Mouse (Mus musculus): ENCODE results near the gene Mat2a. TPM values are rescaled to one million over a fixed set of nuclear protein-coding genes. Genes with fewer than 3 reads are reported as not detected.
"Not testable (repeated sequence)": the region's sequence is repeated elsewhere in the genome, so short reads cannot be mapped to it uniquely, and the experiment has no call there.

Gene Mat2a
- total and polyA plus RNA-seq, 2 experiments, result 31.1 to 59.7 TPM

GRCm38 (mm10) chr6:72473264-72474041, 34.1 kb upstream of the Mat2a start:
- peak; percentile 47 for DNase-seq (ENCODE audit: extremely low read depth, low read depth, low spot score)
- no peaks in the 10 kb centered on the region for H3K4me1 ChIP-seq (ENCODE audit: control insufficient read depth, insufficient read depth, low read length)
- TF ChIP-seq POLR2A (IDR thresholded peaks at IDR 0.05; ENCODE audit: extremely low read depth, insufficient read depth, low read length) (no peak), CTCF (IDR thresholded peaks at IDR 0.05; ENCODE audit: low read depth, low read length) (no peak)
- H3K9ac ChIP-seq (ENCODE audit: low read depth, low read length), result no peak overlapping the region
- no peak overlapping the region for H3K27ac ChIP-seq (replicated peaks; ENCODE audit: insufficient read depth, low read depth, low read length)
- no peak overlapping the region for H3K4me3 ChIP-seq (ENCODE audit: insufficient read depth, low read depth, low read length)
- no peaks in the 10 kb centered on the region for H3K27me3 ChIP-seq (ENCODE audit: control insufficient read depth, insufficient read depth, low read length)
- H3K79me2 ChIP-seq (ENCODE audit: control insufficient read depth, insufficient read depth, low read length), result no peaks in the 10 kb centered on the region
- WGBS, result 70% methylated on average over 14 of the region's 14 CpGs
- no peaks in the 10 kb centered on the region for H3K36me3 ChIP-seq (ENCODE audit: control insufficient read depth, insufficient read depth, low read length)

- over 99% methylated on average over 4 of the region's 4 CpGs for WGBS
- Histone ChIP-seq H3K9ac (ENCODE audit: low read depth, low read length) (no peak overlapping the region), H3K36me3 (ENCODE audit: control insufficient read depth, insufficient read depth, low read length) (no peaks in the 10 kb centered on the region), H3K4me1 (ENCODE audit: control insufficient read depth, insufficient read depth, low read length) (peaks cover 12% of the 10 kb centered on the region), H3K4me3 (ENCODE audit: insufficient read depth, low read depth, low read length) (no peak overlapping the region), H3K27ac (replicated peaks; ENCODE audit: insufficient read depth, low read depth, low read length) (no peak overlapping the region), H3K79me2 (ENCODE audit: control insufficient read depth, insufficient read depth, low read length) (no peaks in the 10 kb centered on the region), H3K27me3 (ENCODE audit: control insufficient read depth, insufficient read depth, low read length) (no peaks in the 10 kb centered on the region)
- DNase-seq (ENCODE audit: extremely low read depth, low read depth, low spot score), result no peak
- TF ChIP-seq CTCF (IDR thresholded peaks at IDR 0.05; ENCODE audit: low read depth, low read length) (no peak), POLR2A (IDR thresholded peaks at IDR 0.05; ENCODE audit: extremely low read depth, insufficient read depth, low read length) (no peak)
These were observed 26.8 kb upstream of the Mat2a start for GRCm38 (mm10) chr6:72466171-72466570.

GRCm38 (mm10) chr6:72465361-72466157, 26.2 kb upstream of the Mat2a start:
- Histone ChIP-seq H3K4me3 (ENCODE audit: insufficient read depth, low read depth, low read length) (no peak overlapping the region), H3K27me3 (ENCODE audit: control insufficient read depth, insufficient read depth, low read length) (no peaks in the 10 kb centered on the region), H3K4me1 (ENCODE audit: control insufficient read depth, insufficient read depth, low read length) (peaks cover 15% of the 10 kb centered on the region), H3K36me3 (ENCODE audit: control insufficient read depth, insufficient read depth, low read length) (no peaks in the 10 kb centered on the region), H3K79me2 (ENCODE audit: control insufficient read depth, insufficient read depth, low read length) (no peaks in the 10 kb centered on the region), H3K27ac (replicated peaks; ENCODE audit: insufficient read depth, low read depth, low read length) (peak overlapping the region; percentile 23; the same call in 1 of the 2 replicates), H3K9ac (ENCODE audit: low read depth, low read length) (no peak overlapping the region)
- no peak for TF ChIP-seq CTCF (IDR thresholded peaks at IDR 0.05; ENCODE audit: low read depth, low read length)
- TF ChIP-seq POLR2A (IDR thresholded peaks at IDR 0.05; ENCODE audit: extremely low read depth, insufficient read depth, low read length), result no peak
- DNase-seq (ENCODE audit: extremely low read depth, low read depth, low spot score), result peak; percentile 86
- WGBS, result 26% methylated on average over 8 of the region's 8 CpGs

DNA sequence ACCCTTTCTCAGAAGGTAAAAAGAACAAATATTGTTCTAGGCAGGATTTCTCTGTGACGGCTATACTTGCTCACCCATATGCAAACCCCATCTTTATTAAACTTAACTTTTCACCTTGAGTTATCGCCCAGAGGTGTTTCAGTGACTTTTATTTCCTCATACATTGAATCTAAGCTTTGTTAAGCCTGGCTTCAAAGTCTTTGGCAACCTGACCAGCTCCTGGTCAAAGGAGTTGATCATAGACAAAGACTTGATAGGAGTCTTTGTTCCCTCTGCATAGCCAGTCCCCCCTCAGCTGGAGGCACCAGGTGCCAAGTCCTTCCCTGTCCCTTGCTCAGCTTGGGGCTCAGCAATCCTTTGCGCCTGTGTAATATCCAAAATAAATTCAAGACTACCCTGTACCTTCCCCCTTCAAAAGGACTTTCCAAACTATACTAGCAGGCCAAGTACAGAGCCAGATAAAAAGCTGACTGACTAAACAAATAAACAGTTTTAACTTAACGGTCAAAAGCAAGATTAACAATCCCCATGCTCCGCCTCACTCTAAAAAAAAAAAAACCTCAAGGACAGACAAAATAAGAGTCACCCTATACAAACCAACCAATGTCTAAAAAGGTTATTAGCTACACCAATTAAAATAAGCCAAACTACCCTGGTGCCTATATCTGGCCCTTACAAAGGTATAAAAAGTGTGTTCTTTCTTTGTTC, 23.3 kb upstream of the Mat2a start:
- not testable (repeated sequence) for H3K4me3 ChIP-seq (ENCODE audit: insufficient read depth, low read depth, low read length); H3K27me3 ChIP-seq (ENCODE audit: control insufficient read depth, insufficient read depth, low read length); H3K9ac ChIP-seq (ENCODE audit: low read depth, low read length); H3K36me3 ChIP-seq (ENCODE audit: control insufficient read depth, insufficient read depth, low read length); H3K79me2 ChIP-seq (ENCODE audit: control insufficient read depth, insufficient read depth, low read length)
- H3K27ac ChIP-seq (replicated peaks; ENCODE audit: insufficient read depth, low read depth, low read length), result peak overlapping the region; percentile 17
- WGBS, result 56% methylated on average over 5 of the region's 5 CpGs
- H3K4me1 ChIP-seq (ENCODE audit: control insufficient read depth, insufficient read depth, low read length), result peaks cover 23% of the 10 kb centered on the region
- DNase-seq (ENCODE audit: extremely low read depth, low read depth, low spot score), result peak; percentile 80

GRCm38 (mm10) chr6:72460036-72460801, 20.9 kb upstream of the Mat2a start:
- Histone ChIP-seq H3K79me2 (ENCODE audit: control insufficient read depth, insufficient read depth, low read length) (no peaks in the 10 kb centered on the region), H3K9ac (ENCODE audit: low read depth, low read length) (peak overlapping the region; percentile 26; the same call in 1 of the 2 replicates), H3K36me3 (ENCODE audit: control insufficient read depth, insufficient read depth, low read length) (no peaks in the 10 kb centered on the region), H3K27ac (replicated peaks; ENCODE audit: insufficient read depth, low read depth, low read length) (peak overlapping the region; percentile 82), H3K4me3 (ENCODE audit: insufficient read depth, low read depth, low read length) (no peak overlapping the region), H3K4me1 (ENCODE audit: control insufficient read depth, insufficient read depth, low read length) (peaks cover 11% of the 10 kb centered on the region), H3K27me3 (ENCODE audit: control insufficient read depth, insufficient read depth, low read length) (no peaks in the 10 kb centered on the region)
- TF ChIP-seq CTCF (IDR thresholded peaks at IDR 0.05; ENCODE audit: low read depth, low read length) (no peak), POLR2A (IDR thresholded peaks at IDR 0.05; ENCODE audit: extremely low read depth, insufficient read depth, low read length) (no peak)
- DNase-seq (ENCODE audit: extremely low read depth, low read depth, low spot score), result peak; percentile 97
- WGBS, result 2% methylated on average over 9 of the region's 9 CpGs

All from liver, adult 2 months (tissue).